Mouse (Mus musculus): ENCODE measurements around the gene Setd4. TPM values are rescaled to one million over a fixed set of nuclear protein-coding genes. Genes with fewer than 3 reads are reported as not detected.

Gene Setd4
- polyA plus RNA-seq, 1 experiment from 2014 or later = 10.3 TPM

GRCm38 (mm10) chr16:93585703-93586205 is 18.1 kb downstream of the Setd4 start:
- no peak overlapping the region for H3K9ac ChIP-seq (ENCODE audit: low read depth, low read length)
- no peak for DNase-seq (ENCODE audit: low spot score)
- no peaks in the 10 kb centered on the region for H3K4me1 ChIP-seq (replicated peaks; ENCODE audit: control insufficient read depth, insufficient read depth, low read length)
- H3K9me3 ChIP-seq (ENCODE audit: control insufficient read depth, low read length) = no peaks in the 10 kb centered on the region
- WGBS = 85% methylated on average over 9 of the region's 9 CpGs
- no peak overlapping the region for H3K27ac ChIP-seq (ENCODE audit: low read depth, low read length)
- no peak overlapping the region for H3K4me3 ChIP-seq (ENCODE audit: low read depth, low read length)
- H3K27me3 ChIP-seq (ENCODE audit: control insufficient read depth, insufficient read depth, low read length) = no peaks in the 10 kb centered on the region
- no peak for ATAC-seq (ENCODE audit: low FRiP score)
- no peaks in the 10 kb centered on the region for H3K36me3 ChIP-seq (ENCODE audit: control insufficient read depth, insufficient read depth, low read length)
- no peak overlapping the region for H3K4me2 ChIP-seq (replicated peaks; ENCODE audit: low read depth, low read length)

DNA sequence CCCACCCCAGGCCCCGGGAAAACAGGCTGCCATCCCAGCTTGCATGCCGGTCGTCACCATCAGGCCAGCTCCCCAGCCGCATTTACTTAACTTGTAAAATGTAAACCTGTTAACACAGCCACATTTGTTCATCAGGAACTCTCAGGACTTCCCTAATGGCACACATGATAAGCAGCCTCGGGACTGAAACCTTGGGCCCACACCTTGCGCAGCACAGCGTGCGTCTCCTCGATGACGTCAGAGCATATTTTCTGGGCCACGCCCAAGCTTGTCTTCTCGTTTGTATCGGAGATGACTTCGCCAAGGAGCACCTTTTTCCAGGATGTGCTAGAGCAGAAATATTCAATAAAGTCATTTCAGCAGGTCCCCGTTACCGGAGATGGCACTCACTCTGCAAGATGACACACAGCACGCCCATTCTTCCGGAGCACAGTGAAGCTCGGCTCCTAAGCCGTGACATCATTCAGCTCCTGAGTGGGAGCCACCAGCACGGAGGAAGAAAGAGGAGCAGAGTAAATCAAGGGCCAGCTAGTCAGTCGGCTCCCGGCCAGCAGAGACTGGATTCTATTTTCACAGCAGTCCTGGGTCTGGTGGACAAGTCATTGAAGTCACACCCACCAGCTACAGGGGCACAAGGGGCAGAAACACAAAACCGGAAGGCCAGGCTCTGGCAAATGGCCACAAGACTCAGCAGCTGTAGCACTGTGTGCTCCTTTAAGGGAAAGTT is 18.7 kb downstream of the Setd4 start:
- H3K4me1 ChIP-seq (replicated peaks; ENCODE audit: control insufficient read depth, insufficient read depth, low read length) = no peaks in the 10 kb centered on the region
- no peaks in the 10 kb centered on the region for H3K27me3 ChIP-seq (ENCODE audit: control insufficient read depth, insufficient read depth, low read length)
- H3K4me2 ChIP-seq (replicated peaks; ENCODE audit: low read depth, low read length) = no peak overlapping the region
- no peak overlapping the region for H3K27ac ChIP-seq (ENCODE audit: low read depth, low read length)
- no peak overlapping the region for H3K9ac ChIP-seq (ENCODE audit: low read depth, low read length)
- H3K4me3 ChIP-seq (ENCODE audit: low read depth, low read length) = no peak overlapping the region
- ATAC-seq (ENCODE audit: low FRiP score) = no peak
- WGBS = 95% methylated on average over 24 of the region's 24 CpGs
- H3K9me3 ChIP-seq (ENCODE audit: control insufficient read depth, low read length) = no peaks in the 10 kb centered on the region
- H3K36me3 ChIP-seq (ENCODE audit: control insufficient read depth, insufficient read depth, low read length) = no peaks in the 10 kb centered on the region
- DNase-seq (ENCODE audit: low spot score) = no peak

DNA sequence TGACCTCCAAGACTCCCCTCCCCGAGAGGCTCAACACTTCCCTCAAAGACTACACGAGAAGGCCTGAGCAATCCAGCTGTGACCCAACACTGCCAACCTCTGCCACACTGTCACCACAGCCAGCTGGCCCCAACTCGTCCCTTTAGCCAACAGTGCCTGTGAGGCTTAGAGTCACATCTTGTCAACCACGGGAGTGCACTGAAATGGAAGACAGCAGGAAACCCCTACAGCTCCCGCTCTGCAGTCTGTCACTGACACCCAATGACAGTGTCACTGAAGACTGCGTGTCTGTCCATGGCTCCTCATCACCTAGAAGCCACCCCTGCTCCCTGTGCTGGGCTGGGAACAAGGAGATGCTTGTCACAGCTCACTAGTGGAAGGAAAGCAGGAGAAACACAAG is 22.7 kb downstream of the Setd4 start:
- Histone ChIP-seq H3K4me2 (replicated peaks; ENCODE audit: low read depth, low read length) (no peak overlapping the region), H3K9ac (ENCODE audit: low read depth, low read length) (no peak overlapping the region), H3K36me3 (ENCODE audit: control insufficient read depth, insufficient read depth, low read length) (no peaks in the 10 kb centered on the region), H3K4me3 (ENCODE audit: low read depth, low read length) (no peak overlapping the region), H3K27ac (ENCODE audit: low read depth, low read length) (no peak overlapping the region), H3K27me3 (ENCODE audit: control insufficient read depth, insufficient read depth, low read length) (no peaks in the 10 kb centered on the region), H3K4me1 (replicated peaks; ENCODE audit: control insufficient read depth, insufficient read depth, low read length) (no peaks in the 10 kb centered on the region), H3K9me3 (ENCODE audit: control insufficient read depth, low read length) (no peaks in the 10 kb centered on the region)
- no peak for ATAC-seq (ENCODE audit: low FRiP score)
- DNase-seq (ENCODE audit: low spot score) = no peak
- WGBS = 69% methylated on average over 6 of the region's 6 CpGs

GRCm38 (mm10) chr16:93578346-93579005 is 25.4 kb downstream of the Setd4 start:
- no peaks in the 10 kb centered on the region for H3K9me3 ChIP-seq (ENCODE audit: control insufficient read depth, low read length)
- no peak for DNase-seq (ENCODE audit: low spot score)
- 89% methylated on average over 8 of the region's 8 CpGs for WGBS
- no peak overlapping the region for H3K4me2 ChIP-seq (replicated peaks; ENCODE audit: low read depth, low read length)
- H3K27me3 ChIP-seq (ENCODE audit: control insufficient read depth, insufficient read depth, low read length) = no peaks in the 10 kb centered on the region
- no peak for ATAC-seq (ENCODE audit: low FRiP score)
- H3K4me1 ChIP-seq (replicated peaks; ENCODE audit: control insufficient read depth, insufficient read depth, low read length) = no peaks in the 10 kb centered on the region
- no peak overlapping the region for H3K9ac ChIP-seq (ENCODE audit: low read depth, low read length)
- no peak overlapping the region for H3K4me3 ChIP-seq (ENCODE audit: low read depth, low read length)
- H3K27ac ChIP-seq (ENCODE audit: low read depth, low read length) = no peak overlapping the region
- no peaks in the 10 kb centered on the region for H3K36me3 ChIP-seq (ENCODE audit: control insufficient read depth, insufficient read depth, low read length)

DNA sequence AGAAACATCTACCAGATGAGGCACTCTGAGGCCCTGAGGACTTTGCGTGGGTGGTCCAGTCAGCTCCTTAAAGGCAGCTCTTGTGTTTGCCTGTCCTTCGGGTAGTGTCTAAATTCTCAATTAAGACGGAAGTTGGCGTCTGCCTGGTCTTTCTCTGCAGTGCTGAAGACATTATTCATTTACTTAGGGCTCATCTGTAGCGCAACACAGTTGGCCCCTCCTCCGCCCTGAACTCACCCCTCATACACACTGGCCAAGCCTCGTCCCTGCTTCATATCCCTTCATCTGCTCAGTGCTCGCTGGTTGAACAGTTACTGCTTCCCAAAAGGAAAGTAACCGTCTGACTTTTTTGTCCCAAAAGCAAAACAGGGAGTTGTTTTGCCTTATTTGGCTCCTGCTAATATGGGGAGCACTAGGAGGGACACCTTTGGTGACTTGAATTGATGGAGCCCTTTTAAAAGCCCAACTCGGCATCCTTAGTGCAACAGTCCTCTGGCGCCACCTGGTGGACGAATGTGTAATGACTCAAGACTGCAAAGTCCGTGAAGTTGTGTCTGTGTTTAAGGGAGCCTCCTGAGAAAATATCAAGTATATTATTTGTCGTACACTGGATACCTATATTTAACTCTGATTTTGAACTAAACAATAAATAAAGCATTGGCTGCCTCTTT is 27.3 kb downstream of the Setd4 start:
- DNase-seq (ENCODE audit: low spot score) (peak; percentile 91), ATAC-seq (ENCODE audit: low FRiP score) (no peak)
- H3K27me3 ChIP-seq (ENCODE audit: control insufficient read depth, insufficient read depth, low read length) = no peaks in the 10 kb centered on the region
- no peak overlapping the region for H3K4me2 ChIP-seq (replicated peaks; ENCODE audit: low read depth, low read length)
- no peak overlapping the region for H3K4me3 ChIP-seq (ENCODE audit: low read depth, low read length)
- no peaks in the 10 kb centered on the region for H3K36me3 ChIP-seq (ENCODE audit: control insufficient read depth, insufficient read depth, low read length)
- WGBS = 35% methylated on average over 14 of the region's 14 CpGs
- no peak overlapping the region for H3K9ac ChIP-seq (ENCODE audit: low read depth, low read length)
- no peaks in the 10 kb centered on the region for H3K4me1 ChIP-seq (replicated peaks; ENCODE audit: control insufficient read depth, insufficient read depth, low read length)
- H3K9me3 ChIP-seq (ENCODE audit: control insufficient read depth, low read length) = no peaks in the 10 kb centered on the region
- no peak overlapping the region for H3K27ac ChIP-seq (ENCODE audit: low read depth, low read length)

- Histone ChIP-seq H3K9ac (ENCODE audit: low read depth, low read length) (no peak overlapping the region), H3K27me3 (ENCODE audit: control insufficient read depth, insufficient read depth, low read length) (no peaks in the 10 kb centered on the region), H3K36me3 (ENCODE audit: control insufficient read depth, insufficient read depth, low read length) (no peaks in the 10 kb centered on the region), H3K4me2 (replicated peaks; ENCODE audit: low read depth, low read length) (no peak overlapping the region), H3K9me3 (ENCODE audit: control insufficient read depth, low read length) (no peaks in the 10 kb centered on the region), H3K4me1 (replicated peaks; ENCODE audit: control insufficient read depth, insufficient read depth, low read length) (no peaks in the 10 kb centered on the region), H3K27ac (ENCODE audit: low read depth, low read length) (no peak overlapping the region), H3K4me3 (ENCODE audit: low read depth, low read length) (no peak overlapping the region)
- ATAC-seq (ENCODE audit: low FRiP score) (no peak), DNase-seq (ENCODE audit: low spot score) (no peak)
- WGBS = 85% methylated on average over 5 of the region's 5 CpGs
Measured at GRCm38 (mm10) chr16:93575574-93575973, 28.3 kb downstream of the Setd4 start.

DNA sequence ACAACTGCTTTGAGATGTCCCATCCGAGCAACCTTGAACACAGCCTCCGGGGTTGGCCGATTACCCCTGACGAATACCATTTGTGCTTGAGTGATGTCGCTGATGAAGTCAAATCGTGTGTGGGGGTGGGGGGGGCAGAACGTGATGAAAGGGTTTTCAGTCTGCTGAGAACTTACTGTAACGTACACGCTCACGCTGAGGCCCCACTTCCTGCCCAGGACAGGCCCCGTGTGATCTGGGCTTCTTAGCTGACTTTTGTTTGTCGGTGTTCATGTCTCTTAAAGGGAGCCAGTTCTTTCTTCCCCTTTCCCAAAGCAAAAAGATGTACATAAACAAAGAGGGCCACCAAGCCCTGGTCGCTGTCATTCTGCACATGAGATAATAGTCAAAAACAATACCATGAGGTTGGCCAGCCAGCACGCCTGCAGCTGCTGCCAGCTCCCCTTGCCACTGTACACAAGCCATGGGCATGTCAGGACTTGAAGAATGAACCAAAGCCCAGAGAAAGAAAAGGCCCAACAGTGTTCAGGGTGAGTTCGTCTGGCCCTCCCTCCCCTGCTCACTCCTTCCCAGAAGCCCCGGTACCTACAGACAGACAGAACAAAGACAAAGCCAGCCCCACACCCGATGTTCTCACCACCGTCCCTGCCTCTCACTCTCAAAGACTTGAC is 29.2 kb downstream of the Setd4 start:
- H3K27me3 ChIP-seq (ENCODE audit: control insufficient read depth, insufficient read depth, low read length) = no peaks in the 10 kb centered on the region
- 63% methylated on average over 18 of the region's 18 CpGs for WGBS
- ATAC-seq (ENCODE audit: low FRiP score) = no peak
- no peak overlapping the region for H3K4me2 ChIP-seq (replicated peaks; ENCODE audit: low read depth, low read length)
- H3K36me3 ChIP-seq (ENCODE audit: control insufficient read depth, insufficient read depth, low read length) = no peaks in the 10 kb centered on the region
- no peak overlapping the region for H3K4me3 ChIP-seq (ENCODE audit: low read depth, low read length)
- H3K4me1 ChIP-seq (replicated peaks; ENCODE audit: control insufficient read depth, insufficient read depth, low read length) = no peaks in the 10 kb centered on the region
- no peaks in the 10 kb centered on the region for H3K9me3 ChIP-seq (ENCODE audit: control insufficient read depth, low read length)
- H3K9ac ChIP-seq (ENCODE audit: low read depth, low read length) = no peak overlapping the region
- H3K27ac ChIP-seq (ENCODE audit: low read depth, low read length) = no peak overlapping the region
- DNase-seq (ENCODE audit: low spot score) = peak; percentile 27

DNA sequence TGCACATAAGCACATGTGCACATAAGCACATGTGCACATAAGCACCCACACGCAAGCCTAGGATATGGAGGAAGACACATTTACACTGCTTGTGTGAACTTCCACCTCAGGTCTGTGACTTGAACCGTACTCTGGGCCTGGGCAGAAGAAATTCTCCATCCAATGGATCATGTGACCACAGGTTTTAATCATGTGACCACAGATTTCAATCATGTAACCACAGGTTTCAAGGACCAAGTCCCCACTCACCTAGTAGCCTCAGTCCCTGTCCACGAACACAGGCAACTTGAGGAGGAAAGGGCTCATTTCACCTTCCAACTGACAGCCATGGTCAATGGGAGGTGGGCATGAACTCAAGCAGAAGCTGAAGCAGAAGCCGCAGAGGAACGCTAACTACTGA is 30.4 kb downstream of the Setd4 start:
- no peak overlapping the region for H3K4me3 ChIP-seq (ENCODE audit: low read depth, low read length)
- WGBS = 93% methylated on average over 5 of the region's 5 CpGs
- no peaks in the 10 kb centered on the region for H3K27me3 ChIP-seq (ENCODE audit: control insufficient read depth, insufficient read depth, low read length)
- H3K9ac ChIP-seq (ENCODE audit: low read depth, low read length) = no peak overlapping the region
- ATAC-seq (ENCODE audit: low FRiP score) = no peak
- DNase-seq (ENCODE audit: low spot score) = no peak
- no peaks in the 10 kb centered on the region for H3K4me1 ChIP-seq (replicated peaks; ENCODE audit: control insufficient read depth, insufficient read depth, low read length)
- H3K36me3 ChIP-seq (ENCODE audit: control insufficient read depth, insufficient read depth, low read length) = no peaks in the 10 kb centered on the region
- no peaks in the 10 kb centered on the region for H3K9me3 ChIP-seq (ENCODE audit: control insufficient read depth, low read length)
- no peak overlapping the region for H3K4me2 ChIP-seq (replicated peaks; ENCODE audit: low read depth, low read length)
- H3K27ac ChIP-seq (ENCODE audit: low read depth, low read length) = no peak overlapping the region

All from hindbrain, embryonic 11.5 days (tissue).